Mouse (Mus musculus): Measurements from ENCODE around the gene Camta1. TPM values are rescaled to one million over a fixed set of nuclear protein-coding genes. Genes with fewer than 3 reads are reported as not detected.

The Camta1 gene
- polyA plus RNA-seq, 1 experiment = 155 TPM

DNA sequence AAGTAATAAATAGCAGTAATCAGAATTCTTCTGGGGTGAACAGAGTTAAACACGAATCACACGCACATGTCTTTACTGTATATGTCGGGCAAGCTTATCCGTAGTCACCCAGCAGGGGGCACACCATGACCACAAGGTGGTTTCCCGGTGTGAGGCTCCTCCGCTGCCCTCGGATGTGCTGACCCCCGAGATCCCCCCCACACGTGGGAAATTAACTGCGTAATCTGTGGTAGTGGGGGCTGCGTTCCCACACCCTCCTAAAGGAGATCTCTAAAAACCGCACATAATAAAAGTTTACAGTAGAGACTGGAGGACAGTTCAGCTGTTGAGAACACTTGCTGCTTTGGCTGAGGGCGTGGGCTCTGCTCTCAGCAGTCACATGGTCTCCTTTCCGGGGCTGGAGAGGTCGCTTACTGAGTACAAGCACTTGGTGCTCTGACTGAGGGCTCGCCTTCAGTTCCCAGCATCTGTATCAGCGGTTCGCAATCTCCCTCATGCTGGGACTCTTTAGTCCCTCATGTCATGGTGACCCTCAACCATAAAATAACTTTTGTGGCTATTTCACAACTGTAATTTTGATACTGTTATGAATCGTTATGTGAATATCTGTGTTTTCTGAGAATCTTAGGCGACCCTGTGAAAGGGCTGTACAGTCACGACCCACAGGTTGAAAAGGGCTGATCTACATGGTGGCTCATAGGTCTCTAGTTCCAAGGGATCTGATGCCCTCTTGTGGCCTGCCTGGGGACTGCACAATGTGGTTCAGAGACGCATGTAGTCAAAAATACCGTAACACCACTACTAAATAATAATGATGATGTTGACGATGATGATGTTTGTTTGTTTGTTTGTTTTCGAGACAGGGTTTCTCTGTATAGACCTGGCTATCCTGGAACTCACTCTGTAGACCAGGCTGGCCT is 896.8 kb downstream of the Camta1 start:
- H3K4me3 ChIP-seq (replicated peaks; ENCODE audit: insufficient read depth, low read depth, low read length) = no peak overlapping the region
- DNase-seq = peak; percentile 65 to 83
- no peaks in the 10 kb centered on the region for H3K4me1 ChIP-seq (ENCODE audit: control insufficient read depth, insufficient read depth, low read length)
- H3K27me3 ChIP-seq (ENCODE audit: control insufficient read depth, insufficient read depth, low read length) = no peaks in the 10 kb centered on the region
- no peak overlapping the region for H3K27ac ChIP-seq (ENCODE audit: insufficient read depth, low read length)
- no peak for TF ChIP-seq POLR2A (IDR thresholded peaks at IDR 0.05; ENCODE audit: borderline replicate concordance, insufficient read depth, low read length)
- peak; percentile 85 for TF ChIP-seq CTCF (IDR thresholded peaks at IDR 0.05; ENCODE audit: borderline replicate concordance, insufficient read depth, low read depth, low read length)
- 11% methylated on average over 25 of the region's 25 CpGs for WGBS

GRCm38 (mm10) chr4:150963711-150964110 is 898.0 kb downstream of the Camta1 start:
- no peak overlapping the region for H3K4me3 ChIP-seq (replicated peaks; ENCODE audit: insufficient read depth, low read depth, low read length)
- no peaks in the 10 kb centered on the region for H3K27me3 ChIP-seq (ENCODE audit: control insufficient read depth, insufficient read depth, low read length)
- DNase-seq = no peak
- H3K4me1 ChIP-seq (ENCODE audit: control insufficient read depth, insufficient read depth, low read length) = no peaks in the 10 kb centered on the region
- TF ChIP-seq POLR2A (IDR thresholded peaks at IDR 0.05; ENCODE audit: borderline replicate concordance, insufficient read depth, low read length) (no peak), CTCF (IDR thresholded peaks at IDR 0.05; ENCODE audit: borderline replicate concordance, insufficient read depth, low read depth, low read length) (no peak)
- WGBS = 55% methylated on average over 2 of the region's 2 CpGs
- H3K27ac ChIP-seq (ENCODE audit: insufficient read depth, low read length) = no peak overlapping the region

DNA sequence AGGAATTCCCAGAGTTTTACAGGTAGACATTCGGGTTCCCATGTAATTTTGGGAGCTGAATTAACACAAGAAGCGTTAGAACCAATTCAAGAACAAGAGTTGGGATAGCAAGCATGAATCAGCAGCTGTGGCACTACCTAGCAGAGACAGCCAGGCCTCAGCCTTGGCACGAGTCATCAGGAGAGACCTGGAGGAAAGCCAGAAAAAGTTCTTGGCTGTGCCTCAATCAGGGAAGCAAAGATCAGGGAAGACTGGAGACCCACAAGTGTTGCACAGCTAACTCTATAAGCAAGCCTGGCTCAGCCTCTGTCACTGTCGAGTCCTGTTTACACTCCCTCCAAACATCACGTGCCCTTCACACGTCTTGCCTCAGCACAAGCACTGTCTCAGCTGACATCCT is 899.4 kb downstream of the Camta1 start:
- TF ChIP-seq POLR2A (IDR thresholded peaks at IDR 0.05; ENCODE audit: borderline replicate concordance, insufficient read depth, low read length) = no peak
- no peak for TF ChIP-seq CTCF (IDR thresholded peaks at IDR 0.05; ENCODE audit: borderline replicate concordance, insufficient read depth, low read depth, low read length)
- Histone ChIP-seq H3K27me3 (ENCODE audit: control insufficient read depth, insufficient read depth, low read length) (no peaks in the 10 kb centered on the region), H3K4me3 (replicated peaks; ENCODE audit: insufficient read depth, low read depth, low read length) (no peak overlapping the region), H3K27ac (ENCODE audit: insufficient read depth, low read length) (no peak overlapping the region), H3K4me1 (ENCODE audit: control insufficient read depth, insufficient read depth, low read length) (no peaks in the 10 kb centered on the region)
- DNase-seq = no peak
- WGBS = 32% methylated on average over 6 of the region's 6 CpGs

DNA sequence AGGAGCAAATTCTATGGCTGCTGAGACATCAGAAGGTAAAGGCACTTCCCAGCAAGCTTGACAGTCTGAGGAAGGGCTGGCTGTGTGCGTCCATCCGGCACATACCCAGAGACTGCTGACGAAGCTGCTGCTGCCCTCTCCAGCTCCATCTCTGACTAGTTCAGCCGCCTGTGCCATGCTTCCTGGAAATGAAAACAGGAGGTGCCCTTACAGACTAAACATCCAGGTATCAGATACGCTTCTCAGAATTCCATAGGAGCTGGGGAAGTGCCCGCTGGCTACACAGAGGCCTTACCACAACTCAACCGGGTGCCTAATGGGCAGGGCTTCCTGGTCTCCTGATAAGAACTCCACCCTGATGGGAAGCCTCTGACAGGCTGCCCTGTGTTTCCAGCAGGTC is 903.1 kb downstream of the Camta1 start:
- TF ChIP-seq POLR2A (IDR thresholded peaks at IDR 0.05; ENCODE audit: borderline replicate concordance, insufficient read depth, low read length) (no peak), CTCF (IDR thresholded peaks at IDR 0.05; ENCODE audit: borderline replicate concordance, insufficient read depth, low read depth, low read length) (no peak)
- WGBS = 79% methylated on average over 7 of the region's 7 CpGs
- Histone ChIP-seq H3K4me3 (replicated peaks; ENCODE audit: insufficient read depth, low read depth, low read length) (no peak overlapping the region), H3K27me3 (ENCODE audit: control insufficient read depth, insufficient read depth, low read length) (no peaks in the 10 kb centered on the region), H3K4me1 (ENCODE audit: control insufficient read depth, insufficient read depth, low read length) (peaks cover 10% of the 10 kb centered on the region), H3K27ac (ENCODE audit: insufficient read depth, low read length) (no peak overlapping the region)
- DNase-seq = no peak

DNA sequence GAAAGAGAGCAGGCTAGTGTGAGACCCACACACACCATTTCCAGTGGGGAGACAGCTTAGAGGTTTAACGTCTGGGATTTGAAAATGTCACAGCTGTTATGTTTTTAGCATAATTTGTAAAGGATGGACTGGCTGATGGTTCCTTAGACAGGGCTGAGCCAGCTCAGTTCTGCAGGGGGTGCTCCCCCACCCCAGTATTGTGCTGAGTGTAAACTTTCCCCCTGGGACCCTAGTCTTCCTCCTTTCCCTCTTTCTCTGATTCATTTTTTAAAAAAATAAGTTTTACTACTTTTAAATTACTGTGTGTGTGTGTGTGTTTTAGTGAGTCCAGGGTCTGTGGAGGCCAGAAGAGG is 904.6 kb downstream of the Camta1 start:
- Histone ChIP-seq H3K4me3 (replicated peaks; ENCODE audit: insufficient read depth, low read depth, low read length) (no peak overlapping the region), H3K27ac (ENCODE audit: insufficient read depth, low read length) (no peak overlapping the region), H3K4me1 (ENCODE audit: control insufficient read depth, insufficient read depth, low read length) (peaks cover 10% of the 10 kb centered on the region), H3K27me3 (ENCODE audit: control insufficient read depth, insufficient read depth, low read length) (no peaks in the 10 kb centered on the region)
- 26% methylated on average over 1 of the region's 1 CpGs for WGBS
- no peak for DNase-seq
- TF ChIP-seq CTCF (IDR thresholded peaks at IDR 0.05; ENCODE audit: borderline replicate concordance, insufficient read depth, low read depth, low read length) (no peak), POLR2A (IDR thresholded peaks at IDR 0.05; ENCODE audit: borderline replicate concordance, insufficient read depth, low read length) (no peak)

- TF ChIP-seq POLR2A (IDR thresholded peaks at IDR 0.05; ENCODE audit: borderline replicate concordance, insufficient read depth, low read length) = no peak
- TF ChIP-seq CTCF (IDR thresholded peaks at IDR 0.05; ENCODE audit: borderline replicate concordance, insufficient read depth, low read depth, low read length) = no peak
- H3K4me3 ChIP-seq (replicated peaks; ENCODE audit: insufficient read depth, low read depth, low read length) = no peak overlapping the region
- H3K27ac ChIP-seq (ENCODE audit: insufficient read depth, low read length) = no peak overlapping the region
- whole genome bisulfite sequencing = 35% methylated on average over 13 of the region's 13 CpGs
- no peak for DNase-seq
- H3K4me1 ChIP-seq (ENCODE audit: control insufficient read depth, insufficient read depth, low read length) = peaks cover 10% of the 10 kb centered on the region
- H3K27me3 ChIP-seq (ENCODE audit: control insufficient read depth, insufficient read depth, low read length) = no peaks in the 10 kb centered on the region
Observed at GRCm38 (mm10) chr4:150956369-150957105, 905.1 kb downstream of the Camta1 start.

- TF ChIP-seq CTCF (IDR thresholded peaks at IDR 0.05; ENCODE audit: borderline replicate concordance, insufficient read depth, low read depth, low read length) = no peak
- no peak for TF ChIP-seq POLR2A (IDR thresholded peaks at IDR 0.05; ENCODE audit: borderline replicate concordance, insufficient read depth, low read length)
- no peak for DNase-seq
- WGBS = 86% methylated on average over 10 of the region's 10 CpGs
Observed at GRCm38 (mm10) chr4:150950972-150951371, 910.7 kb downstream of the Camta1 start.

More at GRCm38 (mm10) chr4:150950972-150951371, 910.7 kb downstream of the Camta1 start:
- no peak overlapping the region for H3K4me3 ChIP-seq (replicated peaks; ENCODE audit: insufficient read depth, low read depth, low read length)
- H3K4me1 ChIP-seq (ENCODE audit: control insufficient read depth, insufficient read depth, low read length) = peaks cover 10% of the 10 kb centered on the region
- no peaks in the 10 kb centered on the region for H3K27me3 ChIP-seq (ENCODE audit: control insufficient read depth, insufficient read depth, low read length)
- H3K27ac ChIP-seq (ENCODE audit: insufficient read depth, low read length) = no peak overlapping the region
